Mouse (Mus musculus) lung, adult 2 months (tissue): Measurements from ENCODE around the gene Aspm.

Source experiments
- CTCF ChIP-seq: fragments of 200-500 bp; IDR thresholded peaks from 2 replicates; pipeline ENCODE4 v1.5.1; 2011; ENCODE audit warnings: mild to moderate bottlenecking, low read length, control low read depth; ENCODE audit not compliant: insufficient read depth
- POLR2A ChIP-seq: fragments of 200-500 bp; IDR thresholded peaks from 2 replicates; pipeline ENCODE4 v1.6.1; 2011; ENCODE audit warnings: low read depth, mild to moderate bottlenecking, control low read depth, low read length, borderline replicate concordance; ENCODE audit errors: extremely low read depth

DNA sequence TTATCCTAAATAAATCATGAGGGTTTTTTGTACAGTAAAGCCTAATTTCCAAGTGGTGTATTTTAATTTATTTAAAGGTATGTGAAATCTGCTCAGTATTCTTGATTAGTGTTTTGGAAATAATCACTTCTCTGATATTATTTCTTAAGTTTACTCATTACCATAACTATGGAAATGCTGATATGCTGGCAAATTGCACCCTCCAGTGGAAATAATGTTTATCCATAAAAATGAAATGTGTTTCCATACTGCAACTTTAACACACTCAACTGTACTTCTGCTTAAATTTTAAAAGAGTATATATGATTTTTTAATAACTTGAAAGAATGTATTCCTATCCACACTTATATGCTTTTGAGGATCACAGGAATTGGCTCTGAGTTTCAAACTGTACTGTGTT lies 48.8 kb upstream of the Aspm start:
- TF ChIP-seq CTCF (no peak), POLR2A (no peak)
